Mouse (Mus musculus): Measurements from ENCODE around the gene Ppm1g. TPM values are rescaled to one million over a fixed set of nuclear protein-coding genes. Genes with fewer than 3 reads are reported as not detected.

Gene Ppm1g
- total RNA-seq, 1 experiment from 2014 or later, result 105 TPM

- DNase-seq, result peak; percentile 79
These were observed 28.2 kb downstream of the Ppm1g start for GRCm38 (mm10) chr5:31192045-31192938.

GRCm38 (mm10) chr5:31190201-31190600 is 30.3 kb downstream of the Ppm1g start:
- no peak for DNase-seq

DNA sequence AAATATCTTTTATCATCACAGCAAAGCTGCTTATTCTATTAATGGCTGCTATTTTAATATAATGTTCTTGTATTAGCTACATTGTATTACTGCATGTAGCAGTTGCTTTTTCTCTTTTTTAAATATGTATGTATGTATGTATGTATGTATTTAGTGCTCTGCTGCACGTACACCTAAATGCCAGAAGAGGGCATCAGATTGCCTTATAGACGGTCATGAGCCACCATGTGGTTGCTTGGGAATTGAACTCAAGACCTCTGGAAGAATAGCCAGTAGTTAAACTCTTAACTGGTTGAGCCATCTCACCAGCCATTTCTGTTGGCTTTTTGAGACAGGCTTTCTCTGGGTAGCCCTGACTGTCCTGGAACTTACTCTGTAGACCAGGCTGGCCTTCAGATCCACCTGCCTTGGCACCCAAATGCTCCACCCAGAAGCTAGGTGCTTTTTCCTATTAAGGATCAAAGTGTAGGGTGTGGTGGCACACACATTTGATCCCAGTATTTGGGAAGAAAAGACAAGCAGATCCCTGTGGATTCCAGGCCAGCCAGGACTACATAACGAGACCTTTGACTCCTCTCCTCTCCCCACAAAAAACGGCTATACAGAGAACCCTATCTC is 32.2 kb downstream of the Ppm1g start:
- no peak for DNase-seq

- no peak for DNase-seq
These were observed 36.8 kb downstream of the Ppm1g start for GRCm38 (mm10) chr5:31183678-31184077.

DNA sequence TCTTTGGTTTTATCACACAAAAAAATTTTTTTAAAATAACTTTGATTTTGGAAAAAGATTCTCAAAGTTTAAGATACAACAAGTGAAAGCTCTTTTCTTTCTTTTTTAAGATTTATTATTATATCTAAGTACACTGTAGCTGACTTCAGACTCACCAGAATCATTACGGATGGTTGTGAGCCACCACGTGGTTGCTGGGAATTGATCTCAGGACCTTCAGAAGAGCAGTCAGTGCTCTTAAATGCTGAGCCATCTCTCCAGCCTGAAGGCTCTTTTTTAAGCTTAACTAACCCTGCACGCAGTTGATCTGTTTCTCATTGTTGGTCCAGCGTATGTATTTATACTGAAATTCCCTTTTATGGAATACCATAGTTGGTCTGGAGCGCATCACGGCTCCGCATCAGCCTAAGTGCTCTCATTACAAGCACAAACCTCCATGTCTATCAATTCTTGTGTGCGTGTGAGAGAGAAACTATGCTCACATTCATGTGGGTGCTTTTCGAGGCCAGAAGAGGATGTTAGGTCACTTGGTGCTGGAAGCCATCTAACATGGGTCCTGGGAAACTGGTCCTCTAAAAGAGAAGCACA is 39.2 kb downstream of the Ppm1g start:
- DNase-seq, result no peak

- DNase-seq, result peak; percentile 87
These were observed 40.5 kb downstream of the Ppm1g start, which contains the start of the genes Gm29609 and Gtf3c2 for GRCm38 (mm10) chr5:31179766-31180630. Gene Gm29609, minus strand, starts transcription at chr5:31179911. Gene Gtf3c2, minus strand, starts transcription at chr5:31180144.

DNA sequence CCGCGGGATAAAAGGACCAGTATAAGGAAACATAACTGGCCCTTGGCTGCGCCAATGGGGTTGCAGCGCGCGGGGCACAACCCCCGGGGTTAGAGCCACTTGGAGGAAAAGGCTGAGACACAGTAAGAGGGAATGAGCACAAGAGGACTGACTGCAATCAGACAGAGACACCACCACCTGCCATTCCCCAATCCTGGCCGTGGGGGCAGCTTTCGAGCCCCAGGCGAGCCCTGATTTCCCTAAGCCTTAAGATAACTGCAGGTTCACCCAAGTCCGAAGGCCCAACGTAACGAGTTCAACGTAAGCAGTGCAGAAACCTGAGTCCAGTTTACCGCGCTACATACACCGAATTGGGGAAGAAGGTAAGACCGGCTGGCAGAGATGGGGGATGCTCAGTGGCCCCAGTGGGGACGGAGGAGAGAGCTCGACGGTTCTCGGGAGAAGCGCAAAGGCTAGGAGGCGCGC is 41.2 kb downstream of the Ppm1g start:
- no peak for DNase-seq

DNA sequence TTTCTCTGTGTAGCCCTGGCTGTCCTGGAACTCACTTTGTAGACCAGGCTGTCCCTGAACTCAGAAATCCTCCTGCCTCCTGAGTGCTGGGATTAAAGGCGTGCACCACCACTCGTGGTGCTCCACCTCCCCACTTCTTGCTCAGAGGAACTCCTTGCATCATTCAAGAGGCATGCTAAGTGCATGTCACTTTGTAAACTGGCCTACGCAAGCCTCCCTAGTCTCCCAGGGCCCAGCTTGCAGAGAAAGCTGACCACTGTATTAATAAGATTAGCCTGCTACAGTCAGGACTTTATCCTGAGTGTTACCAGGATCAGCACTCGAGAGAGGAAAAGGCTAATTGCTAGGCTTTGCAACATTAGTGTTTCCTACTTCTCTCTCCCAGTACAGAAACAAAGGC is 51.9 kb downstream of the Ppm1g start:
- no peak for DNase-seq

DNA sequence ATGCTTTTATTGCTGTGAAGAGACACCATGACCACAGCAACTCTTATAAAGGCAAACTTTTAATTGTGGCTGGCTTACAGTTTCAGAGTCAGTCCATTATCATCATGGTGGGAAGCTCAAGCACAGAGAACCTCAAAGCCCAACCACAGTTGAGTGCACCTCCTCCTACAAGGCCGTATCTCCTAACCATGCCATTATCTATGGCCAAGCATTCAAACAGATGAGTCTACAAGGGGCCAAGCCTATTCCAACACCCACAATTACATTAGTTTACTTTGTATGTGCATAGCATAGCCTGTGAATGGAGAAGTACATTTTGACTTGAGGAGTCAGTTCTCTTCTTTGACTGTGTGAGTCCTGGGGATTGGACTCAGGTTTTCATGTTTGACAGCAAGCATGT is 55.6 kb downstream of the Ppm1g start:
- no peak for DNase-seq

GRCm38 (mm10) chr5:31162462-31162861 is 58.0 kb downstream of the Ppm1g start:
- no peak for DNase-seq

GRCm38 (mm10) chr5:31154152-31154553 is 66.3 kb downstream of the Ppm1g start, which contains the start of gene Mpv17:
Gene Mpv17, minus strand, starts transcription at chr5:31154251.
- DNase-seq, result peak; percentile 79

DNA sequence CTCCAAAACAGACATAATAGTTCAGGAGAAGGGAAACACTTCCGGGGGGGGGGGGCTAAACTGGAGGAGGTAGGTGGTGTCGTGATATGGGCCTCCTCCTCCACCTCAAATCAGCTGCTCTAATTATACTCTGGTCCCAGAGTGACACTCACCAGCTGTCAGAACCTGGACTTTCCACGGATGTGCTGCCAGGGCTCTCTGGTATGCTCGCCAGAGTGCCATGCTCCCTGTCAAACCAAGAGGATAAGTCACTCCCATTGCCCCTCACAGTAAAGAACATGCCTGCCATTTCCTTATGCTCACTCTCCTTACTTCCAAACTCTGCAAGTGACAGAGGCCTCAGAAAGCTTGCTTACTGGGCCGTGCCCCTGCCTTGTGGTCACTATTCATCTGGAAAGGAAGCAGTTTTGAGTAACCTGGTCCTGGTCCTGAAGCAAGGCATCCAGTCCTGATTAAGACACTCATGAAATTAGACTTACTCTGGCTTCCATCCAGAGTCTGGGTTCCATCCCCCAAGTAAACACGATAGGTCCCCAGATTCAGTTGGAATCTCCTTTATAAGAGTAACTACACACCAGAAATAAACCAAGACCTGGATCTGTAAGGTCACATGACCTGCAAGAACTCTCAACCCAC is 66.9 kb downstream of the Ppm1g start:
- DNase-seq, result no peak

Other genes with a start within 250 kb of the Ppm1g start
- 136 and 139 TPM in 2 replicates for gene Atraid, start 172.4 kb downstream of the Ppm1g start, total RNA-seq (2021)
- 26.4 and 32.1 TPM in 2 replicates for gene Slc5a6, start 171.8 kb downstream of the Ppm1g start, total RNA-seq (2021)
- gene Cad, start 165.9 kb downstream of the Ppm1g start, total RNA-seq (2021), result 28.3 and 29.1 TPM in 2 replicates
- gene Dnajc5g, start 114.4 kb downstream of the Ppm1g start, total RNA-seq (2021), result not detected in 2 replicates
- gene Slc30a3, start 112.5 kb downstream of the Ppm1g start, total RNA-seq (2021), result not detected in 2 replicates
- gene Trim54, start 104.0 kb downstream of the Ppm1g start, total RNA-seq (2021), result not detected in 2 replicates
- not detected in 2 replicates for gene Ucn, start 81.9 kb downstream of the Ppm1g start, total RNA-seq (2021)
- gene Mpv17, start 66.4 kb downstream of the Ppm1g start, total RNA-seq (2021), result 60.3 and 66.6 TPM in 2 replicates
- gene Gm29609, start 40.8 kb downstream of the Ppm1g start, total RNA-seq (2021), result 3.2 and 3.5 TPM in 2 replicates
- gene Gtf3c2, start 40.5 kb downstream of the Ppm1g start, total RNA-seq (2021), result 67.1 and 82.5 TPM in 2 replicates
- 97.6 and 99.5 TPM in 2 replicates for gene Snx17, start 27.5 kb downstream of the Ppm1g start, total RNA-seq (2021)
- 45.2 and 52.6 TPM in 2 replicates for gene Eif2b4, start 27.3 kb downstream of the Ppm1g start, total RNA-seq (2021)
- gene Zfp513, start 18.4 kb downstream of the Ppm1g start, total RNA-seq (2021), result 28.4 and 34.3 TPM in 2 replicates
- gene Nrbp1, start 20.2 kb upstream of the Ppm1g start, total RNA-seq (2021), result 80.5 and 107 TPM in 2 replicates
- gene Gm9970, start 20.5 kb upstream of the Ppm1g start, total RNA-seq (2021), result not detected in 2 replicates
- gene Krtcap3, start 31.0 kb upstream of the Ppm1g start, total RNA-seq (2021), result 5.2 and 5.3 TPM in 2 replicates
- 39.9 and 46.1 TPM in 2 replicates for gene Ift172, start 70.4 kb upstream of the Ppm1g start, total RNA-seq (2021)
- 4.1 and 6.7 TPM in 2 replicates for gene Fndc4, start 75.4 kb upstream of the Ppm1g start, total RNA-seq (2021)
- 0.55 and 0.95 TPM in 2 replicates for gene Gckr, start 76.8 kb upstream of the Ppm1g start, total RNA-seq (2021)
- 25.4 and 29.5 TPM in 2 replicates for gene Zfp512, start 231.7 kb upstream of the Ppm1g start, total RNA-seq (2021)

Measured in adrenal gland, postnatal 25 days (tissue).